8 mouse cellular contexts compared by ENCODE assay signal in the genomic region with DNA sequence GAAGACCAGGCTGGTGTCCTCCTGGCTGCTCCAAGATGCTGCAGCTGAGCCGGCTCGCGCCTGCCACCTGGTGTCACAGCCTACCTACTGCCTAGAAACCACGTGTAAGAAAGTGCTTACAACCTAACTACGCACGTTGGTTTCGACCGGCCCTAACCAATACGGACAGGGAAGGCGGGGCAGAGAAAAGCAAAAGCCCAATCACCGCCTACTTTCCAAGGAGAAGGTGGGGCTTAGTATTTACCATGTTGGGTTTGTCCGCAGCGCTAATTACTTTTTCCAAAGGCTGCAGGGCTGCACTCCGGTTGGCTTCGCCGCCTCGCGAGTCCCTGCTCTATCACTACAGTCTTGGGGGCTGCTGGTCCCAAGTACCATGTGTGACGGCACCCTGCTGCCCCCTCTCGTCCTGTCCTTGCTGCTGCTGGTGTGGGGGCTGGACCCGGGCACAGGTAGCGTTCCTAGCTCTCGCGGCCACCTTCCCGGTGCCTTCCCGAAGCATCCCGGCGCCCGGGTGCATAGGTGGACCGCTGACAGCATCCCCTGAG. TPM values are rescaled to one million over a fixed set of nuclear protein-coding genes. Genes with fewer than 3 reads are reported as not detected.
A peak's percentile ranks its signal among the peaks of the same experiment; 100 is the strongest.
DNase-seq lines count a peak whose midpoint lies in the region; ATAC-seq and TF ChIP-seq lines count a peak whose summit lies in the region.

A gene (plus strand): TSS at position 273 of the 545 bp plus-strand sequence.

- peak within 1 kb of the TSS; percentile 70 for H3K9ac ChIP-seq in forebrain, embryonic 16.5 days (replicated peaks; ENCODE audit: low read depth, low read length)
- peak within 1 kb of the TSS; percentile 11; the same call in 1 of the 2 replicates for H3K9ac ChIP-seq in liver, postnatal 0 days (replicated peaks)
- peak within 1 kb of the TSS; percentile 70 for H3K9ac ChIP-seq in neural tube, embryonic 14.5 days (replicated peaks; ENCODE audit: low read depth, low read length)

- peak; percentile 99 for ATAC-seq in forebrain, embryonic 16.5 days
- peak; percentile 98 for ATAC-seq in liver, postnatal 0 days
- ATAC-seq in neural tube, embryonic 14.5 days (ENCODE audit: low read depth): peak; percentile 98

- TF ChIP-seq CTCF in liver, postnatal 0 days (IDR thresholded peaks at IDR 0.05; ENCODE audit: low read depth): peak; percentile 88
- TF ChIP-seq CTCF in testis, adult 2 months (IDR thresholded peaks at IDR 0.05; ENCODE audit: control insufficient read depth, insufficient read depth, insufficient replicate concordance, low read depth, low read length): peak; percentile 89; the same call in 1 of the 2 replicates

- peak within 1 kb of the TSS; percentile 72 for H3K4me3 ChIP-seq in forebrain, embryonic 16.5 days (replicated peaks; ENCODE audit: low read length)
- H3K4me3 ChIP-seq in liver, postnatal 0 days (ENCODE audit: low read depth, low read length): peak within 1 kb of the TSS; percentile 55
- H3K4me3 ChIP-seq in neural tube, embryonic 14.5 days (ENCODE audit: low read depth, low read length): peak within 1 kb of the TSS; percentile 71
- H3K4me3 ChIP-seq in testis, adult 2 months (ENCODE audit: control insufficient read depth, low read depth, low read length): peak within 1 kb of the TSS; percentile 73

- intact Hi-C loops in heart, postnatal 25 days (cut with DNase I): loop anchor here (1.0 to 10.0 kb wide), 7 partner anchors 93 to 793 kb away; no protein-coding TSS in a partner anchor

- H3K9me3 ChIP-seq in forebrain, embryonic 16.5 days (ENCODE audit: control insufficient read depth, low read length): no peaks in the 10 kb centered on the region
- H3K9me3 ChIP-seq in liver, postnatal 0 days (ENCODE audit: low read length): no peaks in the 10 kb centered on the region
- H3K9me3 ChIP-seq in neural tube, embryonic 14.5 days (ENCODE audit: control insufficient read depth, low read length): no peaks in the 10 kb centered on the region

- TF ChIP-seq POLR2A in testis, adult 2 months (IDR thresholded peaks at IDR 0.05; ENCODE audit: control insufficient read depth, low read depth, low read length): no peak

- no peak for TF ChIP-seq EP300 in liver, postnatal 0 days (IDR thresholded peaks at IDR 0.05; ENCODE audit: low read depth)

- WGBS in forebrain, embryonic 16.5 days: 0% methylated on average over 30 of the region's 30 CpGs
- 1% methylated on average over 30 of the region's 30 CpGs for WGBS in liver, postnatal 0 days (ENCODE audit: insufficient replicate concordance)
- WGBS in neural tube, embryonic 14.5 days: under 1% methylated on average over 30 of the region's 30 CpGs

- H3K36me3 ChIP-seq in forebrain, embryonic 16.5 days (ENCODE audit: control insufficient read depth, insufficient read depth): no peaks in the 10 kb centered on the region
- H3K36me3 ChIP-seq in liver, postnatal 0 days (replicated peaks; ENCODE audit: insufficient read depth, low read length): no peaks in the 10 kb centered on the region
- no peaks in the 10 kb centered on the region for H3K36me3 ChIP-seq in neural tube, embryonic 14.5 days (ENCODE audit: control insufficient read depth, insufficient read depth, low read length)
- H3K36me3 ChIP-seq in testis, adult 2 months (ENCODE audit: control insufficient read depth, insufficient read depth, low read length): no peaks in the 10 kb centered on the region

- DNase-seq in ES-CJ7 (ENCODE audit: low read depth, low spot score): peak; percentile 98
- DNase-seq in cerebellum, adult 11 months: peak; percentile 93
- peak; percentile 84 for DNase-seq in heart, postnatal 25 days (ENCODE audit: low spot score)
- peak; percentile 95 for DNase-seq in layer of hippocampus, adult 11-12 months (ENCODE audit: low spot score)
- peak; percentile 88 for DNase-seq in liver, postnatal 0 days

- H3K4me1 ChIP-seq in forebrain, embryonic 16.5 days (replicated peaks; ENCODE audit: control insufficient read depth, insufficient read depth, low read length): peaks cover 24% of the 10 kb centered on the region
- H3K4me1 ChIP-seq in liver, postnatal 0 days (ENCODE audit: insufficient read depth): peaks cover 10% of the 10 kb centered on the region
- peaks cover 6% of the 10 kb centered on the region; the same call in 1 of the 2 replicates for H3K4me1 ChIP-seq in neural tube, embryonic 14.5 days (ENCODE audit: control insufficient read depth, insufficient read depth, low read length)
- peaks cover 12% of the 10 kb centered on the region for H3K4me1 ChIP-seq in testis, adult 2 months (ENCODE audit: control insufficient read depth, insufficient read depth, low read length)

- peak within 1 kb of the TSS; percentile 39; the same call in 1 of the 2 replicates for H3K27ac ChIP-seq in forebrain, embryonic 16.5 days (ENCODE audit: low read length)
- H3K27ac ChIP-seq in liver, postnatal 0 days (ENCODE audit: low read depth): no peak within 1 kb of the TSS
- peak within 1 kb of the TSS; percentile 82 for H3K27ac ChIP-seq in neural tube, embryonic 14.5 days (ENCODE audit: low read depth, low read length)
- H3K27ac ChIP-seq in testis, adult 2 months (ENCODE audit: control insufficient read depth, insufficient read depth, low read depth, low read length): no peak within 1 kb of the TSS

- peak within 1 kb of the TSS; percentile 100 for H3K4me2 ChIP-seq in forebrain, embryonic 16.5 days (ENCODE audit: low read length)
- peak within 1 kb of the TSS; percentile 94 for H3K4me2 ChIP-seq in liver, postnatal 0 days (ENCODE audit: low read depth, low read length)
- peak within 1 kb of the TSS; percentile 100 for H3K4me2 ChIP-seq in neural tube, embryonic 14.5 days (ENCODE audit: low read depth, low read length)

- H3K27me3 ChIP-seq in forebrain, embryonic 16.5 days (replicated peaks; ENCODE audit: control insufficient read depth, insufficient read depth, low read length): no peaks in the 10 kb centered on the region
- H3K27me3 ChIP-seq in liver, postnatal 0 days (ENCODE audit: insufficient read depth, low read length): peaks cover 37% of the 10 kb centered on the region
- H3K27me3 ChIP-seq in neural tube, embryonic 14.5 days (ENCODE audit: control insufficient read depth, insufficient read depth, low read length): peaks cover 3% of the 10 kb centered on the region; the same call in 1 of the 2 replicates
- H3K27me3 ChIP-seq in testis, adult 2 months (ENCODE audit: control insufficient read depth, insufficient read depth, low read length): no peaks in the 10 kb centered on the region

RNA-seq across cellular contexts. Expression of the gene that starts here (rescaled TPM):
- 2.0 and 3.7 TPM in 2 replicates for polyA plus RNA-seq in forebrain, embryonic 16.5 days (2015; fragmentation: Nextera tagmentation; extraction: Ambion mirVana)
- total RNA-seq in heart, postnatal 25 days (2021): 1 to 10 TPM; 1.5 to 2.7 TPM
- 0.02 and 0.05 TPM in 2 replicates for polyA plus RNA-seq in liver, postnatal 0 days (2015; fragmentation: Nextera tagmentation; extraction: Ambion mirVana)
- 5.6 and 6.2 TPM in 2 replicates for polyA plus RNA-seq in neural tube, embryonic 14.5 days (2014; fragmentation: Nextera tagmentation; extraction: Ambion mirVana)
- polyA plus RNA-seq in testis, adult 2 months (2012; rRNA removed): 6.8 and 8.1 TPM in 2 replicates

Comparison
In these comparisons a context has a peak if more than half of its experiments do, and no peak if none do; other contexts are left out.
1. Peak in DNase-seq, ATAC-seq, H3K4me3 ChIP-seq, H3K9ac ChIP-seq and H3K4me2 ChIP-seq in liver, postnatal 0 days; RNA of the gene not detected or under 1 TPM.
2. H3K27ac ChIP-seq: peak in forebrain, embryonic 16.5 days (single experiment) and neural tube, embryonic 14.5 days (single experiment); none in liver, postnatal 0 days (single experiment) and testis, adult 2 months (single experiment).
3. H3K9ac ChIP-seq: peak in every context shown above with its lines; median percentile 70 in forebrain, embryonic 16.5 days; 70 in neural tube, embryonic 14.5 days; 11 in liver, postnatal 0 days.
4. Peak in every context shown above with its lines, with median percentiles within 50 percentile points of each other: DNase-seq, ATAC-seq, H3K4me2 ChIP-seq and H3K4me3 ChIP-seq.